Mouse (Mus musculus) Patski (cell line): ENCODE results near the gene Avpi1. TPM values are rescaled to one million over a fixed set of nuclear protein-coding genes. Genes with fewer than 3 reads are reported as not detected.

Experiments
- ATAC-seq: fragments of 100-300 bp; one replicate; pipeline ENCODE4 v1.8.0; 2021
- CTCF ChIA-PET: fragments of 350-600 bp; sonication (Branson Sonifier 250); formaldehyde crosslinking; loops from one replicate; lab custom pipeline; 2022; ENCODE audit warnings: inconsistent platforms; lab: Charles Lee
- POLR2A ChIA-PET: fragments of 350-600 bp; sonication (Branson Sonifier 250); formaldehyde crosslinking; loops from one replicate; lab custom pipeline; 2022; ENCODE audit warnings: antibody characterized with exemption, inconsistent platforms; lab: Charles Lee
- DNase-seq: peaks from one replicate; pipeline ENCODE4 v3.0.0-alpha.2; 2011; ENCODE audit warnings: low read depth, low spot score
- H3K27me3 ChIP-seq: fragments of 371-371 bp; one replicate; pipeline ENCODE4 v1.5.1; 2021
- CTCF ChIP-seq: fragments of 100-300 bp; IDR thresholded peaks from one replicate; pipeline ENCODE4 v1.5.1; 2021
- in situ Hi-C: fragments of 300-500 bp; cut with MboI; formaldehyde crosslinking; loops from 3 replicates; pipeline ENCODE4 v1.11.1; 2018; ENCODE audit warnings: low pct_unique_long_range_greater_than_20kb, mixed read lengths
- polyA plus RNA-seq: library from polyadenylated mRNA; unstranded; gene quantifications from one replicate; pipeline ENCODE4 v1.2.3, GENCODE M21; 2021

Avpi1 gene
- polyA plus RNA-seq, 1 experiment from 2014 or later, result 34.6 TPM

GRCm38 (mm10) chr19:42163764-42164163 is 34.9 kb upstream of the Avpi1 start, which contains the start of gene Zfyve27:
Zfyve27 (plus strand) TSS chr19:42163951.
- POLR2A ChIA-PET, result no interaction called here
- CTCF ChIA-PET, result interaction anchor here (0.9 to 9.1 kb wide), 3 partner anchors 13 to 128 kb away, joined by 6 to 97 read pairs (median 11); partner anchors contain the start of gene Ankrd2
- no peak for DNase-seq
- H3K27me3 ChIP-seq, result peaks cover 3% of the 10 kb centered on the region
- TF ChIP-seq CTCF, result no peak
- in situ Hi-C loops, result no loop called here
- no peak for ATAC-seq

GRCm38 (mm10) chr19:42158246-42159017 is 29.6 kb upstream of the Avpi1 start:
- peaks cover 3% of the 10 kb centered on the region for H3K27me3 ChIP-seq
- ATAC-seq (no peak), DNase-seq (no peak)
- in situ Hi-C loops, result no loop called here
- ChIA-PET POLR2A (interaction anchor here (0.5 to 1.1 kb wide), 3 partner anchors 28 to 106 kb away, joined by 3 to 6 read pairs (median 5); no protein-coding TSS in a partner anchor), CTCF (interaction anchor here (1.0 to 1.9 kb wide), 3 partner anchors 8 to 78 kb away, joined by 3 to 5 read pairs (median 3); no protein-coding TSS in a partner anchor)
- no peak for TF ChIP-seq CTCF

GRCm38 (mm10) chr19:42157493-42158237 is 28.8 kb upstream of the Avpi1 start:
- CTCF ChIA-PET, result interaction anchor here (1.0 to 1.9 kb wide), 2 partner anchors 9 to 78 kb away, joined by 3 to 5 read pairs; no protein-coding TSS in a partner anchor
- POLR2A ChIA-PET, result no interaction called here
- H3K27me3 ChIP-seq, result no peaks in the 10 kb centered on the region
- no peak for TF ChIP-seq CTCF
- no peak for DNase-seq
- in situ Hi-C loops, result no loop called here
- no peak for ATAC-seq

- ChIA-PET POLR2A (interaction anchor here (1.6 kb wide), 1 partner anchor 14 kb away, joined by 7 read pairs; no protein-coding TSS in a partner anchor), CTCF (interaction anchor here (0.7 to 6.5 kb wide), 16 partner anchors 9 to 116 kb away, joined by 3 to 97 read pairs (median 4); partner anchors contain the start of genes Ankrd2, Hoga1, Pi4k2a and Zfyve27)
- no peak for DNase-seq
- in situ Hi-C loops, result no loop called here
- H3K27me3 ChIP-seq, result no peaks in the 10 kb centered on the region
- ATAC-seq, result peak; percentile 63
- peak; percentile 90 for TF ChIP-seq CTCF
Observed at GRCm38 (mm10) chr19:42151990-42152389, 23.1 kb upstream of the Avpi1 start.

- in situ Hi-C loops, result loop anchor here (5.0 kb wide), 1 partner anchor 106 kb away; no protein-coding TSS in a partner anchor
- ChIA-PET CTCF (interaction anchor here (0.9 to 6.5 kb wide), 6 partner anchors 8 to 113 kb away, joined by 3 to 97 read pairs (median 4); partner anchors contain the start of genes Ankrd2 and Zfyve27), POLR2A (interaction anchor here (1.3 to 2.2 kb wide), 2 partner anchors 18 to 58 kb away, joined by 3 to 10 read pairs; partner anchors contain the start of gene Pi4k2a)
- no peak for TF ChIP-seq CTCF
- ATAC-seq (peak; percentile 2), DNase-seq (no peak)
- no peaks in the 10 kb centered on the region for H3K27me3 ChIP-seq
Observed at GRCm38 (mm10) chr19:42148569-42148860, 19.7 kb upstream of the Avpi1 start.

- ChIA-PET CTCF (interaction anchor here (0.9 to 6.5 kb wide), 8 partner anchors 9 to 113 kb away, joined by 3 to 97 read pairs (median 3); partner anchors contain the start of genes Ankrd2 and Zfyve27), POLR2A (interaction anchor here (1.3 to 2.2 kb wide), 2 partner anchors 18 to 58 kb away, joined by 3 to 10 read pairs; partner anchors contain the start of gene Pi4k2a)
- TF ChIP-seq CTCF, result no peak
- ATAC-seq (peak; percentile 49), DNase-seq (no peak)
- H3K27me3 ChIP-seq, result no peaks in the 10 kb centered on the region
- in situ Hi-C loops, result loop anchor here (5.0 kb wide), 1 partner anchor 106 kb away; no protein-coding TSS in a partner anchor
Observed at GRCm38 (mm10) chr19:42147769-42148568, 19.1 kb upstream of the Avpi1 start.

- TF ChIP-seq CTCF, result no peak
- peak; percentile 61 for ATAC-seq
- CTCF ChIA-PET, result interaction anchor here (1.1 to 8.1 kb wide), 6 partner anchors 8 to 112 kb away, joined by 3 to 97 read pairs (median 10); partner anchors contain the start of genes Ankrd2, Avpi1 and Zfyve27
Observed at GRCm38 (mm10) chr19:42147170-42147768, 18.4 kb upstream of the Avpi1 start, which contains the start of gene Marveld1. Marveld1 (plus strand) TSS chr19:42147400.

GRCm38 (mm10) chr19:42146276-42147010 is 17.6 kb upstream of the Avpi1 start:
- DNase-seq, result no peak
- POLR2A ChIA-PET, result no interaction called here
- TF ChIP-seq CTCF, result no peak
- ATAC-seq, result no peak
- H3K27me3 ChIP-seq, result no peaks in the 10 kb centered on the region
- in situ Hi-C loops, result loop anchor here (5.0 kb wide), 1 partner anchor 104 kb away; no protein-coding TSS in a partner anchor
- CTCF ChIA-PET, result interaction anchor here (1.4 to 8.1 kb wide), 5 partner anchors 17 to 111 kb away, joined by 3 to 49 read pairs (median 16); partner anchors contain the start of genes Ankrd2 and Avpi1

More at GRCm38 (mm10) chr19:42147170-42147768, 18.4 kb upstream of the Avpi1 start, which contains the start of gene Marveld1:
- DNase-seq, result no peak
- POLR2A ChIA-PET, result interaction anchor here (1.3 kb wide), 1 partner anchor 57 kb away, joined by 3 read pairs; the partner anchor contains the start of gene Pi4k2a
- H3K27me3 ChIP-seq, result no peaks in the 10 kb centered on the region
- in situ Hi-C loops, result loop anchor here (5.0 kb wide), 1 partner anchor 105 kb away; no protein-coding TSS in a partner anchor
